Mouse (Mus musculus) liver, embryonic 13.5 days (tissue): ENCODE measurements around the gene A630095N17Rik. TPM values are rescaled to one million over a fixed set of nuclear protein-coding genes. Genes with fewer than 3 reads are reported as not detected.
A peak's percentile ranks its signal among the peaks of the same experiment; 100 is the strongest.

Experiments used
- ATAC-seq: fragments of 200-750 bp; cut with Nextera tagmentation; 2 replicates; pipeline ENCODE4 v1.8.0; 2017; ENCODE audit warnings: low read depth, mild to moderate bottlenecking, moderate number of reproducible peaks, moderate library complexity
- DNase-seq: peaks from one replicate; pipeline ENCODE4 v3.0.0; 2022
- H3K27ac ChIP-seq: fragments of 300-500 bp; sonication (generic); 2 replicates; pipeline ENCODE4 v1.5.1; 2015; ENCODE audit warnings: moderate library complexity, mild to moderate bottlenecking, inconsistent platforms
- H3K27me3 ChIP-seq: fragments of 300-500 bp; sonication (generic); 2 replicates; pipeline ENCODE4 v1.6.1; 2015; ENCODE audit warnings: mild to moderate bottlenecking, inconsistent platforms
- H3K36me3 ChIP-seq: fragments of 300-500 bp; sonication (generic); 2 replicates; pipeline ENCODE4 v1.6.1; 2015; ENCODE audit warnings: mild to moderate bottlenecking, inconsistent platforms
- H3K4me1 ChIP-seq: fragments of 300-500 bp; sonication (generic); replicated peaks from 2 replicates; pipeline ENCODE4 v1.6.1; 2015; ENCODE audit warnings: inconsistent platforms
- H3K4me2 ChIP-seq: fragments of 300-500 bp; sonication (generic); 2 replicates; pipeline ENCODE4 v1.6.1; 2015; ENCODE audit warnings: inconsistent platforms, mild to moderate bottlenecking, moderate library complexity
- H3K4me3 ChIP-seq: fragments of 300-500 bp; sonication (generic); replicated peaks from 2 replicates; pipeline ENCODE4 v1.5.1; 2015; ENCODE audit warnings: mild to moderate bottlenecking, inconsistent platforms
- H3K9ac ChIP-seq: fragments of 300-500 bp; sonication (generic); 2 replicates; pipeline ENCODE4 v1.6.1; 2015; ENCODE audit warnings: mild to moderate bottlenecking, inconsistent platforms
- H3K9me3 ChIP-seq: fragments of 300-500 bp; sonication (generic); replicated peaks from 2 replicates; pipeline ENCODE4 v1.6.1; 2016; ENCODE audit warnings: inconsistent platforms
- WGBS: fragments of 180-500 bp; shearing (Covaris S2); methylation state at CpG from one replicate; pipeline ENCODE4 v1.1.7; 2015; ENCODE audit not compliant: insufficient replicate concordance; 5-methylcytosine and 5-hydroxymethylcytosine counted together
- polyA plus RNA-seq: library from polyadenylated mRNA; unstranded; fragments of >200 nt; fragmentation: Nextera tagmentation; extraction: Ambion mirVana; gene quantifications from 2 replicates; pipeline ENCODE4 v1.2.1, GENCODE M21; 2015

The A630095N17Rik gene
- polyA plus RNA-seq, 1 experiment from 2014 or later: not detected

DNA sequence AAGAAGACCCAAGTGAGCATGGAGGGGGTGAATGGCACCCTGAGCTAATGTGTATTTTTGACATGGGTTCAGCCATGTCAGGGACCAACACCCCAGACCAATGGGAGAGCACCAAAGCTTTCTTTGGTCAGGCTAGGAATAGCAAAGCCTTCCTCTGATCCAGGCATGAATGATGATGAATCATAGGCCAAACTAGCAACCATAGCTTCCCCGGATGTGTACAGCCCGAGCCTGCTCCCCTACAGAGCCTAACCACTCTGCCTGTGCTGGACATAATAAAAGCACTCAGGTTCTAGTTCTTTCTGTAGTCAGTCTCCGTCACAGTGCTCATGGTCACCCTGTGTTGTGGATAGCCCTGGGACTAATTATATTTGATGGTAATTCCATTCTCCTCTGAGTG, 10.4 kb downstream of the A630095N17Rik start:
- H3K27me3 ChIP-seq: peaks cover 27% of the 10 kb centered on the region
- 70% methylated on average over 3 of the region's 3 CpGs for WGBS

DNA sequence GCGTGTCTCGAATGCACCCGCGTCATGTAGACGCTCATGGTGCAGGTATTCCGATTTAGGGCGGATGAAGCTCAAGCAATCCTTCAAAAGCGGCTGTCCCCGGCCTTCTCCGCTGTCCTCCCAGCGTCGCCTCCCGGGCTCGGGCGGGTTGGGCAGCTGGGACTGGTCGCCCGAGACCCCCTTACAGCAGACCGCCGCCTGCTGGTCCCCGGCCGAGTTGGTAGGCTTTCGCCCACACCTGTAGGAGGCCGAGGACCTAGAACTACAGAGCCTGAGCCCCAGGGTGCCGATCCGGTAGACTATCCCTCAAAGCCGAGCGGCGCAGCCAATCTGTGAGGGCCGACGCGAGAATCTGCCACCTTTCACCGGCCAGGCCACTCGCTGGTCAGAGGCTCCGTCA, 12.4 kb downstream of the A630095N17Rik start, which contains the start of gene Tuba4a:
TSS of gene Tuba4a (minus strand) at position 335 of the 400 bp plus-strand sequence.
- H3K4me2 ChIP-seq: peak within 1 kb of the TSS; percentile 99
- peaks cover 51% of the 10 kb centered on the region for H3K4me1 ChIP-seq
- peak within 1 kb of the TSS; percentile 91 for H3K4me3 ChIP-seq
- H3K27me3 ChIP-seq: peaks cover 27% of the 10 kb centered on the region
- peak within 1 kb of the TSS; percentile 96 for H3K9ac ChIP-seq
- peaks cover 28% of the 10 kb centered on the region for H3K36me3 ChIP-seq
- peak within 1 kb of the TSS; percentile 96 for H3K27ac ChIP-seq
- no peak for DNase-seq
- 3% methylated on average over 34 of the region's 34 CpGs for WGBS
- no peaks in the 10 kb centered on the region for H3K9me3 ChIP-seq
- ATAC-seq: peak; percentile 17

More for the DNA sequence above, 10.4 kb downstream of the A630095N17Rik start:
- no peak overlapping the region for H3K4me3 ChIP-seq
- H3K4me2 ChIP-seq: no peak overlapping the region
- peaks cover 50% of the 10 kb centered on the region for H3K4me1 ChIP-seq
- H3K9ac ChIP-seq: no peak overlapping the region
- H3K27ac ChIP-seq: no peak overlapping the region
- no peak for DNase-seq
- ATAC-seq: no peak
- peaks cover 8% of the 10 kb centered on the region for H3K36me3 ChIP-seq
- no peaks in the 10 kb centered on the region for H3K9me3 ChIP-seq

- Histone ChIP-seq H3K4me2 (peak overlapping the region; percentile 99), H3K4me1 (peaks cover 52% of the 10 kb centered on the region), H3K9ac (peak overlapping the region; percentile 96), H3K36me3 (peaks cover 32% of the 10 kb centered on the region), H3K27ac (peak overlapping the region; percentile 96), H3K27me3 (peaks cover 27% of the 10 kb centered on the region), H3K4me3 (peak overlapping the region; percentile 91), H3K9me3 (no peaks in the 10 kb centered on the region)
- DNase-seq (peak; percentile 95), ATAC-seq (peak; percentile 85)
- under 1% methylated on average over 24 of the region's 24 CpGs for WGBS
Observed at GRCm38 (mm10) chr1:75219078-75219477, 12.8 kb downstream of the A630095N17Rik start.

DNA sequence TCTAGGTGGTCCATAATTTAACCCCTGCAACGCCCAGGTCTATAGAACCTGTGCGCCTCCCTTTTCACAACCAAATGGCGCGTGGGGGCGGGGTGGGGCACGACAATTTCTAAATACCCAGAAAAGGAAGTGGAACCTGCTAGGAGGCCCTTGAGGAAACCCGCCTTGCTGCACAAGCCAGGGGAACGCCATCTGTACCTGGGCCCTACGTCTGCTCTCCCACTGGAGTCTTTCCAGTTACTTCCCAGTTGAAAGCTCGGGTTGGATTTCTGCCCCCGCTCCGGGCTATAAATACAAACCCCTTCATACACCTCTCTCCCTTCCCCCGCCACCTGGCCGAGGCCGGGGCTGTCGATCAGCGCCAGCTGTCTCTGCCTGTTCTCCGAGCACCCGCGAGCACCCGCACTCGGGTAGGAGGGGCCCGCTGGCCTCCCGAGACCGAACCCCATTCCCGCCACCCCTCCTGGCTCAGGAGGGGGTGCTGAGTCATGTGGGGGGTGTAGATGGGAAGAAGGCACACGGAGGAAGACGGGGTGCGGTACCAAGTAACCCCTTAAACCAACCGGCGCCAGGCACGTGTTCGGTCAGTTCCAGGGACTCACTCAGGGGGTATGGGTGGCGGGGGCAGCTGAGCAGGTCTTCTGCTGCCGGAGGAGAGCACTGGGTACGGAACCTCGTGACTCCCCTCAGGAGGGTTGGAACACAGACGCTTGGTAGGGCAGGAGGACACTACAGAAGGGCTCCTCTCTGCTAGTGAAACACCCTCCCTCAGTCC, 13.5 kb downstream of the A630095N17Rik start:
- under 1% methylated on average over 38 of the region's 38 CpGs for WGBS
- peak; percentile 56 for ATAC-seq

GRCm38 (mm10) chr1:75217893-75218226, 14.0 kb downstream of the A630095N17Rik start:
- Histone ChIP-seq H3K4me3 (peak overlapping the region; percentile 91), H3K36me3 (peaks cover 44% of the 10 kb centered on the region), H3K27ac (peak overlapping the region; percentile 96), H3K4me2 (peak overlapping the region; percentile 99), H3K9me3 (no peaks in the 10 kb centered on the region), H3K9ac (peak overlapping the region; percentile 96), H3K27me3 (peaks cover 27% of the 10 kb centered on the region), H3K4me1 (peaks cover 59% of the 10 kb centered on the region)
- ATAC-seq (peak; percentile 2), DNase-seq (no peak)
- WGBS: 2% methylated on average over 6 of the region's 6 CpGs

More for the DNA sequence above, 13.5 kb downstream of the A630095N17Rik start:
- Histone ChIP-seq H3K27me3 (peaks cover 27% of the 10 kb centered on the region), H3K9me3 (no peaks in the 10 kb centered on the region), H3K9ac (peak overlapping the region; percentile 96), H3K4me3 (peak overlapping the region; percentile 91), H3K4me1 (peaks cover 55% of the 10 kb centered on the region), H3K4me2 (peak overlapping the region; percentile 99), H3K27ac (peak overlapping the region; percentile 96), H3K36me3 (peaks cover 39% of the 10 kb centered on the region)
- DNase-seq: peak; percentile 71

GRCm38 (mm10) chr1:75216797-75217585, 14.9 kb downstream of the A630095N17Rik start:
- H3K4me1 ChIP-seq: peaks cover 67% of the 10 kb centered on the region
- DNase-seq (peak; percentile 71), ATAC-seq (peak; percentile 58)
- H3K4me3 ChIP-seq: peak overlapping the region; percentile 91
- H3K9me3 ChIP-seq: no peaks in the 10 kb centered on the region
- H3K9ac ChIP-seq: peak overlapping the region; percentile 96
- H3K27ac ChIP-seq: peak overlapping the region; percentile 96
- peak overlapping the region; percentile 99 for H3K4me2 ChIP-seq
- H3K36me3 ChIP-seq: peaks cover 52% of the 10 kb centered on the region
- H3K27me3 ChIP-seq: peaks cover 24% of the 10 kb centered on the region
- WGBS: 40% methylated on average over 13 of the region's 13 CpGs

GRCm38 (mm10) chr1:75215785-75216184, 16.1 kb downstream of the A630095N17Rik start:
- Histone ChIP-seq H3K9me3 (no peaks in the 10 kb centered on the region), H3K27me3 (peaks cover 15% of the 10 kb centered on the region), H3K27ac (peak overlapping the region; percentile 96), H3K4me1 (peaks cover 77% of the 10 kb centered on the region), H3K36me3 (peaks cover 56% of the 10 kb centered on the region), H3K9ac (peak overlapping the region; percentile 96), H3K4me2 (peak overlapping the region; percentile 99), H3K4me3 (peak overlapping the region; percentile 91)
- 86% methylated on average over 9 of the region's 9 CpGs for WGBS
- no peak for DNase-seq
- no peak for ATAC-seq

GRCm38 (mm10) chr1:75214886-75215285, 17.0 kb downstream of the A630095N17Rik start:
- ATAC-seq (no peak), DNase-seq (no peak)
- H3K9ac ChIP-seq: peak overlapping the region; percentile 96
- WGBS: 50% methylated on average over 5 of the region's 5 CpGs
- H3K4me2 ChIP-seq: peak overlapping the region; percentile 99
- H3K36me3 ChIP-seq: peaks cover 56% of the 10 kb centered on the region
- H3K9me3 ChIP-seq: no peaks in the 10 kb centered on the region
- H3K27me3 ChIP-seq: peaks cover 6% of the 10 kb centered on the region
- H3K4me3 ChIP-seq: peak overlapping the region; percentile 91
- peak overlapping the region; percentile 96 for H3K27ac ChIP-seq
- peaks cover 79% of the 10 kb centered on the region for H3K4me1 ChIP-seq

DNA sequence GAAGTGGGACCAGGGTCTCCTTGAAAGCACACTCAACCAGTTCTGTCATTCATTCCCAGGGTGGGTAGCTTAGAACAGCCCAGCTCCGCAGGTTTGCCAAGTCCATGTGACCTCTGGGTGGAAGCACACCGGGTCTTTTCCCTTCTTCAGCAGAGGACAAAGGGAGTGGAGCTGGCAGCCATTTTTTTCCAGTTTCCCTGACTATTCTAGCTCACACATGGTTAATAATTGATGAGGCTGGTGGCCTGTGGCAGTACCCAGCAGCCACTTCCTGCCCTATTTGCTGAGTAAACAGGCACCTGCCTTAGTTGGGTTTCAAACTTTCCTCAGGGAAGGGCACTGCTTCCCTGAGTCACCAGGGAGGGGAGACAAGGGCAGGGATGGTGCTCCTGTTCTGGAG, 17.5 kb downstream of the A630095N17Rik start:
- ATAC-seq (no peak), DNase-seq (no peak)
- H3K9ac ChIP-seq: peak overlapping the region; percentile 96
- peaks cover 1% of the 10 kb centered on the region for H3K27me3 ChIP-seq
- 79% methylated on average over 2 of the region's 2 CpGs for WGBS
- H3K4me1 ChIP-seq: peaks cover 79% of the 10 kb centered on the region
- H3K27ac ChIP-seq: peak overlapping the region; percentile 96
- no peaks in the 10 kb centered on the region for H3K9me3 ChIP-seq
- peak overlapping the region; percentile 91 for H3K4me3 ChIP-seq
- H3K4me2 ChIP-seq: peak overlapping the region; percentile 99
- peaks cover 56% of the 10 kb centered on the region for H3K36me3 ChIP-seq

GRCm38 (mm10) chr1:75213096-75213495, 18.8 kb downstream of the A630095N17Rik start:
- Histone ChIP-seq H3K27ac (peak overlapping the region; percentile 96), H3K4me1 (peaks cover 90% of the 10 kb centered on the region), H3K4me2 (peak overlapping the region; percentile 99), H3K9ac (peak overlapping the region; percentile 96), H3K9me3 (no peaks in the 10 kb centered on the region), H3K4me3 (peak overlapping the region; percentile 91), H3K27me3 (no peaks in the 10 kb centered on the region), H3K36me3 (peaks cover 56% of the 10 kb centered on the region)
- peak; percentile 11; the same call in 1 of the 2 replicates for ATAC-seq
- DNase-seq: peak; percentile 41
- 12% methylated on average over 7 of the region's 7 CpGs for WGBS

DNA sequence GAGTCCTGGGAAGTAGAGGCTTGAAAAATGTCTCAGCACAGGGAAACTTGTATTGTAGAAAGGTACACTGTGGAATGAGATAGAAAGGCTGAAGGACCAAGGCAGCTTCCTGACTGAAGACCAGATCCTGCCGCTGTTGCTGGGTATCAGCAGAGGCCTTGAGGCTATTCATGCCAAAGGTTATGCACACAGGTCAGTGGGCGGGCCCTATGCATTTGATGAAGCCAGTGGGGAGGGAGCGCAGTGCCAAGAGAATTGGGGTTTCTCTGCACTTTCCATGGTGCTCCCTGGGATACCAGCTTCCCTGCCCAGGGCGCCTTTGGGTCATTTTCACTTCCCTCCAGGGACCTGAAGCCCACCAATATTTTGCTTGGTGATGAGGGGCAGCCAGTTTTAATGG, 19.4 kb downstream of the A630095N17Rik start:
- H3K27me3 ChIP-seq: no peaks in the 10 kb centered on the region
- H3K9ac ChIP-seq: peak overlapping the region; percentile 96
- ATAC-seq (no peak), DNase-seq (no peak)
- H3K4me3 ChIP-seq: peak overlapping the region; percentile 91
- WGBS: 61% methylated on average over 4 of the region's 4 CpGs
- H3K36me3 ChIP-seq: peaks cover 56% of the 10 kb centered on the region
- H3K9me3 ChIP-seq: no peaks in the 10 kb centered on the region
- H3K27ac ChIP-seq: peak overlapping the region; percentile 96
- peaks cover 91% of the 10 kb centered on the region for H3K4me1 ChIP-seq
- H3K4me2 ChIP-seq: peak overlapping the region; percentile 99
